Mouse (Mus musculus) liver, postnatal 0 days (tissue): ENCODE measurements at regions not wholly inside any gene's neighbourhood (a gene's known extent, or its start where the extent isn't known, plus 50 kb on each side); places are given as distances from the start of the nearest gene placed in this dataset.

Source experiments
- ATAC-seq: fragments of 200-750 bp; cut with Nextera tagmentation; 2 replicates; pipeline ENCODE4 v1.8.0; 2017; ENCODE audit warnings: mild to moderate bottlenecking, moderate library complexity
- DNase-seq: peaks from one replicate; pipeline ENCODE4 v3.0.0-alpha.2; 2016
- H3K27ac ChIP-seq: fragments of 300-500 bp; sonication (generic); 2 replicates; pipeline ENCODE4 v1.5.1; 2014; ENCODE audit warnings: antibody characterized with exemption, moderate library complexity, mild to moderate bottlenecking, low read depth
- H3K27me3 ChIP-seq: fragments of 300-500 bp; sonication (generic); 2 replicates; pipeline ENCODE4 v1.6.1; 2014; ENCODE audit warnings: low read length, control low read depth, mixed read lengths; ENCODE audit not compliant: insufficient read depth
- H3K36me3 ChIP-seq: fragments of 300-500 bp; sonication (generic); replicated peaks from 2 replicates; pipeline ENCODE4 v1.6.1; 2014; ENCODE audit warnings: mild to moderate bottlenecking, control low read depth, low read length, moderate library complexity, mixed read lengths; ENCODE audit not compliant: insufficient read depth
- H3K4me1 ChIP-seq: fragments of 300-500 bp; sonication (generic); 2 replicates; pipeline ENCODE4 v1.6.1; 2014; ENCODE audit warnings: antibody characterized with exemption, mild to moderate bottlenecking, control low read depth; ENCODE audit not compliant: insufficient read depth
- H3K4me2 ChIP-seq: fragments of 300-500 bp; sonication (generic); 2 replicates; pipeline ENCODE4 v1.6.1; 2014; ENCODE audit warnings: low read depth, mild to moderate bottlenecking, low read length, moderate library complexity, mixed read lengths
- H3K4me3 ChIP-seq: fragments of 300-500 bp; sonication (generic); 2 replicates; pipeline ENCODE4 v1.5.1; 2014; ENCODE audit warnings: low read depth, low read length
- H3K9ac ChIP-seq: fragments of 300-500 bp; sonication (generic); replicated peaks from 2 replicates; pipeline ENCODE4 v1.6.1; 2014; ENCODE audit warnings: mild to moderate bottlenecking, moderate library complexity
- H3K9me3 ChIP-seq: fragments of 300-500 bp; sonication (generic); 2 replicates; pipeline ENCODE4 v1.6.1; 2016; ENCODE audit warnings: mild to moderate bottlenecking, control low read depth, low read length, mixed read lengths
- CTCF ChIP-seq: sonication (generic); IDR thresholded peaks from 2 replicates; pipeline ENCODE4 v1.5.1; 2016; ENCODE audit warnings: antibody characterized with exemption, low read depth
- EP300 ChIP-seq: IDR thresholded peaks from 2 replicates; pipeline ENCODE4 v1.6.1; 2016; ENCODE audit warnings: antibody characterized with exemption, low read depth, mild to moderate bottlenecking
- WGBS: fragments of 180-500 bp; shearing (Covaris S2); extraction: QIAGEN DNeasy Blood & Tissue Kit; methylation state at CpG from one replicate; pipeline ENCODE4 v1.1.7; 2014; ENCODE audit not compliant: insufficient replicate concordance; 5-methylcytosine and 5-hydroxymethylcytosine counted together

DNA sequence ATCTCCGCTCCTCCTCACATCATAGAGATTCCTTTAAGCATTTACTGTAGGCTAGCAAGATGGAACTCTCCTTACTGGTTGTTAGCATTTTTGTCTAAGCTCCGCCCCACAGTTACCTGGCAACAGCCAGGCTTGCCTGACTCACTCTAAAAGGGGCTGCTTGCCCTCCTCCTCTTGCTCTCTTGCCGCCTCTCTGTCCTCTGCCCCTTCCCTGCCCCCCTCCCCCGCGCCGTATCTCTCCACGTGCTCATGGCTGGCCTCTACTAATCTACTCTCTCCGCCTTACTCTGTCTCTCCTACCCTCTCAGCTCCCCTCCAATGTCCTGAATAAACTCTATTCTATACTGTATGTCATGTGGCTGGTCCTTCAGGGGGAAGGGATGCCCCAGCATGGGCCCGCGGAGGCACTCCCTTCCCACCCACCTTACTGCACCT, 59.9 kb upstream of the Zfp644 start:
- H3K4me2 ChIP-seq: no peak overlapping the region
- WGBS: 8% methylated on average over 10 of the region's 10 CpGs
- H3K9ac ChIP-seq: no peak overlapping the region

DNA sequence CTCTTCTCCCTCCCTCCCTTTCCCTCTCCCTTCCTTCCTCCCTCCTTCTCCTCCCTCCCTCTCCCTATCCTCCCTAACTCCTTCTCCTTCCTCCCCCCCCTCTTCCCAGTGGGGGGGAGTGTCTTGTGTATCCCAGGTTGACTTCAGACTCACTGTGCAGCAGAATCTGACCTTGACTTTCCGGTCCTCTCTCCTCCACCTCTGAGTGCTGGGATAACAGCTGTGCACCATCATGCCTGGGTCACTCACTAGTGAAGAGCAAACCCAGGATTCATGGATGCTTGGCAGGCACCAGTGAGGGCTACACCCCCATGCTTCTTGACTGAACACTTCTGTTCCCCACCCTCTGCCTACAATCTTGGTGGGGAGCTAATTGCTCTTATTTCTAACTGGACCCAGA, 56.2 kb upstream of the Zfp644 start:
- H3K4me1 ChIP-seq: no peaks in the 10 kb centered on the region; the same call in 1 of the 2 replicates
- peaks cover 17% of the 10 kb centered on the region for H3K27me3 ChIP-seq
- H3K27ac ChIP-seq: no peak overlapping the region
- no peak for DNase-seq
- no peak overlapping the region for H3K9ac ChIP-seq
- 80% methylated on average over 1 of the region's 1 CpGs for WGBS
- H3K4me3 ChIP-seq: no peak overlapping the region
- no peak for ATAC-seq
- H3K9me3 ChIP-seq: no peaks in the 10 kb centered on the region
- TF ChIP-seq EP300 (no peak), CTCF (no peak)
- no peak overlapping the region for H3K4me2 ChIP-seq
- no peaks in the 10 kb centered on the region for H3K36me3 ChIP-seq

More for the DNA sequence above, 59.9 kb upstream of the Zfp644 start:
- no peaks in the 10 kb centered on the region for H3K36me3 ChIP-seq
- ATAC-seq: no peak
- H3K4me1 ChIP-seq: no peaks in the 10 kb centered on the region; the same call in 1 of the 2 replicates
- H3K27ac ChIP-seq: no peak overlapping the region
- H3K4me3 ChIP-seq: 0 out of 2 replicates have a peak overlapping the region, but pooled peaks have one; percentile 6
- DNase-seq: no peak
- H3K9me3 ChIP-seq: no peaks in the 10 kb centered on the region
- H3K27me3 ChIP-seq: peaks cover 24% of the 10 kb centered on the region
- no peak for TF ChIP-seq CTCF
- no peak for TF ChIP-seq EP300

DNA sequence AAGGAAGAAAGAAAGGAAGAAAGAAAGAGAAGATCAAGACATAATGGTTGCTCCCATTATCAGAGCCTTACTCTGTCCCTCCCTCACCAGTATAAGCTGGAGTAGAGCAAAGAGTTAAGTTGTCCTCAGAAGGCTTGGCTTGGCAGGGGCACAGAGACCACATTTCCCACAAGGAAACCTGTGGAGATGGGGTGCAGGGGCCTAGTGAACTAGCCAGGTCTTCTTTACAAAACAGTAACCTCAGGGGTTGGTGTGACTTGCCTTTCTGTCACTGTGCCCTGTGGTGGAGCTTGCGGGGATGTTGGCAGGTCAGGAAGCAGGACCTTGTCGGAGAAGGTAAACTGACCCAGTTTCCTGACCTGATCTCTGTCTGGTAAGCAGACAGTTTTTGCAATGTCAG, 53.1 kb upstream of the Zfp644 start:
- no peak overlapping the region for H3K27ac ChIP-seq
- H3K4me3 ChIP-seq: no peak overlapping the region
- H3K4me1 ChIP-seq: no peaks in the 10 kb centered on the region
- no peak overlapping the region for H3K9ac ChIP-seq
- H3K9me3 ChIP-seq: no peaks in the 10 kb centered on the region
- H3K27me3 ChIP-seq: no peaks in the 10 kb centered on the region
- no peaks in the 10 kb centered on the region for H3K36me3 ChIP-seq
- TF ChIP-seq CTCF (no peak), EP300 (no peak)
- no peak for ATAC-seq
- 56% methylated on average over 2 of the region's 2 CpGs for WGBS
- no peak overlapping the region for H3K4me2 ChIP-seq
- DNase-seq: no peak

DNA sequence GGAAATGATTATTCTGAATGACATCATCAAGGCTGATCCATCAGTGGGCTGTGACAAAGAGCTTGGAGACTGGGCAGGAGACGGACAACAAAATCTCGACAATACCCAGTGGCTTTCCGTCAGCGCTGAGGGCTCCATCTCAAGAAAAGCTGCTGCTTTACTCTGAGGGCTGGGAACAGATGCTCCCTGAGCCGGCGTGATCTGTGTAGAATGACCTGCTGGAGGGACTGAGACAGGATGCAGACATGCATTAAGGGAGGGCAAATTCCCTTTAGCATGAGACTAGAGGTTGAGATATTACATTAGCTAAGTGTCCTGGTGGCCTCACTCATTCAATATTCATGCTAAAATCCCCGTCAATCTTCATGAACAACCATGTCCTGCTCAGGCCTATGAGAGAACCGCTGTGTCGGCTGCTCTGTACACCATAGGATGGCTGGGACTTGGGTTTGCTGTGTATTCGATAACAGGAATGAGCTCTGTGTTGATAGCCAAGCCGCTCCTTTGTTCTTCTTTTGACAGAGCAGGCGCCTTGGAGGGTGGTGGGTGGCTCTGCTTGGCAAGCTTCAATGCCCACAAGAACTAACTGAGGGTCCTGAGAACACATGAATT, 51.5 kb upstream of the Zfp644 start:
- TF ChIP-seq CTCF (no peak), EP300 (no peak)
- Histone ChIP-seq H3K9me3 (no peaks in the 10 kb centered on the region), H3K27me3 (no peaks in the 10 kb centered on the region), H3K36me3 (no peaks in the 10 kb centered on the region), H3K27ac (no peak overlapping the region), H3K9ac (no peak overlapping the region), H3K4me2 (no peak overlapping the region), H3K4me3 (no peak overlapping the region), H3K4me1 (no peaks in the 10 kb centered on the region)
- no peak for ATAC-seq
- DNase-seq: no peak
- WGBS: 73% methylated on average over 12 of the region's 12 CpGs
